Mouse (Mus musculus) embryo, embryonic 9.5 days (tissue): ENCODE data around the gene Nhlrc3.

Source experiments
- DNase-seq: peaks from one replicate; pipeline ENCODE4 v3.0.0-alpha.2; 2017; ENCODE audit errors: extremely low spot score

Nhlrc3 gene

DNA sequence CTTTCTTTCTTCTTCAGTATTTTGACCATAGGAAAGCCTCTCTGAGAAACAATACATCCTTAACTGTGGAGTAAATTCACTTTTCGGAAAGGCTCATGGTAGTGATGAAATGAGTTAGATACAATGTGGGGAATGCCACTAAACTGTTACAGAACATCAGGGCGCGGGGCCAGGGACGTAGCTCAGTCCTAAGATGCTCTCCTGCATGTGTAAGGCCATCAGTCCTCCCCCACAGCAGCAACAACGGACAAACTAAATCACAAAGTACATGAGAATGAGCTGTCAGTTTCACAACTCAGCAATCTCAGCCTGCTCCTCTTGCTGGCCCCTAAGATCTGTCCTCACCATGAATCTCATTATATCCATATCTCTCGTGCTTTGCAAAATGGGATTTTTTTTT is 8.6 kb downstream of the Nhlrc3 start:
- no peak for DNase-seq

DNA sequence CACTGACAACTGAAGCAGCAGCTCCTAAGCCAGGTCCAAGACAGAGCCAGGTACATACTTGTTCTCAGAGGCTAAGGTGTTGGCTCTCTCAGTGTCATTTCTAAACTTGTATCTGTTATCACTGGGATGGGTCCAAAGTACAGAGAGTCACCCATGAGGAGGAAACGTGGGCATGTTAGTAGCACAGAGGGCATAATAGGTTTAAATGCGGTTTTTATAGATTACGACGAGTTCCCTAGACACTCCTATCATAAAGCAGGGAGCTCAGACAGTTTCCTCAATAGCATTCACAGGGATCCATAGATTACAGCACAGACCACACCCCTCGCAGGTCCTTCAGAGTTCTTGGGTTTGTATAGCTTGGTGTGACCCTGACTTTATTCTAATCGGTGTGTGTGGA is 9.1 kb downstream of the Nhlrc3 start:
- no peak for DNase-seq

DNA sequence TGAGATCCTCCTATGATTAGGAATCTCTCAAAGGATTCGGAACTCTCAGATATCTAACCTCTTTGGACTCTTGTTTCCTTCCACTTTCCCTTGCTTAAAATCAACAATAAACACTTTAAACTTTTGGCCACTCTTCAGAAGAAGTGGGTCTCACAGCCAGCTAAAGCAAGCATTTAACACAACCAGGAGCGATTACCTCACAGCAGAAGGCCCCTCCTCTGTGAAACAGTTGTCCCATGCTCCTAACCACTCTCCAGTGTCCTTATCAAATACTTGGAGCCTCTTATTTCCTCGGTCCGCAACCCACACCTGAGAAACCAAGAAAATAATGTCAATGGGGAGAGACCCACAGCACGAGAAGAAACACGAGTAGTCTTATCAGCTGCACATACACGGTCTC is 9.8 kb downstream of the Nhlrc3 start:
- DNase-seq: no peak

DNA sequence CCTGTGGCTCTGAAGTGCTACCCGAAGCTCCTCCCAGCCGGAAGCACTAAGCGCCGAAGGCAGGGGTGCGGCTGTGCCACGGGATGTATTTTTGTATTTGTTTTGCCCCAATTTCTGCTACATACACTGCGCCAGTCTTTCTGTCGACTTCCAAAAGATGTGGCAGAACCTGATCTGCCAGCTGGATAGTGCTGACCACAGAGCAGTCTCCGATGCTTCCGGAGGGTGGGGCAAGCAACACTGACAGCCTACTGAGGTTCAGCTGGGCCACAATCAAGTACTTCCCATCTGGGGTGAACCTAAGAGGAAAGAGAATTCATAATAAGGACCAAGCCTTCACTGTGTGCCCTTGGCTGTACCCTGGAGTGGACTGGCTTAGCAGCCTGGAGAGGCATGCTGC is 10.8 kb downstream of the Nhlrc3 start:
- DNase-seq: no peak

DNA sequence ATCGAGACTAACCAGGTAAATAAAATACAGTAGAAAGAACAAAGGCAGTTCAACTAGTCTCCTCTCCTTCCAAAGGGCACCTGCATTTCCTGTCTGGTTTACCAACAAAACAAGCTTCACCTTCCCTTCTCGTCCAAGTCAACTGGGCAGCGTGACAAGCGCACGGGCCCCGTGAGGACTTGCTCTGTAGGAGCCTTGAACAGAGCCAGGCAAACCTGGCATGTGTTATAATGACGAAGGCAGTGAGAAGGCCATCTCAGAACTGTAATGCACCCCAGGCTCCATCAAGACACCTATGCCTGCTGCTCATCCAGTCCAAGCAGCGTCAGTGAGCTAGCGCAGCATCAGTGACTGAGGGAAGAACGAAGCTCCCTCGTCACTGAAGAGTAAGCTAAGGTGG is 12.5 kb downstream of the Nhlrc3 start:
- no peak for DNase-seq

DNA sequence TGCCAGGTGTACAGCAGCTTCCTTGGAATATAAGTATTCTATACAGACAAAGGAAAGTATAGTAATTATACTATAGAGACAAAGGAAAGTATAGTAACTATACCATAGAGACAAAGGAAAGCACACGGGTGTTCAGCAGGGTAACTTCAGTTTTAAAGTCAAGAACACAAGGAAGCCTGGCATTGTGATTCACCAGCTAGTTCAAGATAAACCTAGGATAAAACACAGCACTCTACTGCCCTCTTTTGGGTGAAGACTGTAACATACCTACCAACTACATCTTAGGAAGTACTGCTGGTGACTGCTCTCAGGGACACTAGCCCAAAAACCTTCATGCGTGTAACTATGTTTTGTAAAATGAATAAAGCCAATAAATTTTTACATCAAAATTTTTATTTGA is 14.9 kb downstream of the Nhlrc3 start:
- peak; percentile 70 for DNase-seq

DNA sequence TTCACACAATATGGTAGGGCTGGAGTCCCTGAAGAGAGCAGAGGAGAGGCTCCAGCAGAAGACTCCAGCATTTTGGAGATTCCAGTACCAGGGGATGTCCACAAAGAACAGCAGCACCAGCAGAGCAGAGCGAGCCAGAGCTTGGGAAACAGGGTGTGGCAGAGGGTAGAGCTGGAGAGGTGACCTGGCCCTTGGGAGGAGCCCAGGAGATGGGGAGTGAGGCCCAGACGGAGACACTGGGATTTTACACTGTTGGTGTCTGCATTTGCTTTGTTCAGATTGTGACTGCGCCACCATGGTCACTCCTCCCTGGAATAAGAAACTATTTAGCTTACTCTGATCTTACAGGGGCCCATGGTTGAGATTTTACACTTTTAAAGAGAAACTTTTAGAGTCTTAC is 16.3 kb downstream of the Nhlrc3 start:
- no peak for DNase-seq

DNA sequence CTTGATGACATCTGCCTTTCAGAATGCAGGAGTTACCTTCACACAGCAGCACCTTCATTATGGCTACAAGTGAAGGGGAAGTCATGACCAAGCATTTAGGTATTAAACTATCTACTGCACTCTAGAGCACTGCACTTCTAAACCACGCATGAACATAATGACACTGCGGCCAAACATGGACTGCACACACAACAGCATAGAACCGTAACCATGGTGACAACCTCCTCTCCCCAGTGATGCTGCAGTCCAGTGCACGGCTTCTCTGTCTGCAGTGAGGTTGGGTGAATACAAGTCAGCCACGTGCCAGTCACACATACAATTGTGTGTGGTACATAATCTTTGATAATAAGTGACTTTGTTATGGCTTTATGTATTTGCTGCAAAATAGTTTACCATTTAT is 17.6 kb downstream of the Nhlrc3 start:
- no peak for DNase-seq

DNA sequence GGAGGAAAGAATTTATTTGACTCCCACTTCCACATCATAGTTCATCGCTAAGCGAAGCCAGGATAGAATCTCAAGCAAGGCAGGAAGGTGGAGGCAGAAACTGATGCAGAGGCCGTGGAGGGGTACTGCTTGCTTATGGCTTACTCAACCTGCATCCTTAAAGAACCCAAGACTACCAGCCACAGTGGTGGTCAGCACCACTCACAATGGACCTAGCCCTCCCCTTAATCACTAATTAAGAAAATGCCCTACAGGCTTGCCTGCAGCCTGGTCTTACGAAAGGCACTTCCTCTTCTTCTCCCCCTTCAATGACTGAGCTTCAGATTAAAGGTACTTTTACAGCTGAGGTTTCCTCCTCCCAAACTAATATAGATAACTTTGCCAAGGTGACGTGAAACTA is 26.6 kb downstream of the Nhlrc3 start:
- DNase-seq: no peak

DNA sequence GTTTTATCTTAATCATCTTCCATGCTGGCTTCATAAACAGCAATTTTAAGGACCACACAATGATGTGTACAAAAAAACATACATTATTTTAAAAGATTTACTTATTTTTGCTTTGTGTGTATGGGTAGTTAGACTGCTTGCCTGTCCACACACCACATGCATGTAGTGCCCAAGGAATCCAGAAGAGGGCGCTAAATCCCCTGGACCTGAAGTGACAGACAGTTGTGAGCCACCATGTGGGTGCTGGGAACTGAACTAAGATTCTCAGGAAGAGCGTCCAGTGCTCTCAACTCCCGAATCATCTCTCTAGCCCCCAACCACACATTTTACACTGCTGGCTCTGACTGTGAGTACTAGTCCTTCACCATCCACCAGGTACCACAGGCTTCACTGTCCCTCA is 28.5 kb downstream of the Nhlrc3 start:
- DNase-seq: no peak

DNA sequence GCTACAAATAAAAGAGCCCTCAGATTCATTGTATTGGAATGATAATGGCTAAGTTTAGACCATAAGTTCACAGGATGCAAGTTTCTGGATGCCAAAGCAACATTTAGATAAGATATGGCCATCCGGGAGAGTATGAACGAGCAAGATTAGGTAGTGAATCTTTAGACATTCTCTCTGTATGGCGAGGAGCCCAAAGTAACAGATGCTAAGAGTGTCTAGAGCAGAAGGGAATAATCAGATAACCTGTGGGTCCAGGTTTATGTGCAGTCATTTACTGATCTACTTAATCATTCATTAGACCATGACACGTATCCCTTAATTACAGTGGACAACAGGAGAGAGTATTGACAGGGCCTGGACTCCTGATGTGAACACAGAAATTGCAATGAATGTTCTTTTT is 39.6 kb downstream of the Nhlrc3 start:
- no peak for DNase-seq

DNA sequence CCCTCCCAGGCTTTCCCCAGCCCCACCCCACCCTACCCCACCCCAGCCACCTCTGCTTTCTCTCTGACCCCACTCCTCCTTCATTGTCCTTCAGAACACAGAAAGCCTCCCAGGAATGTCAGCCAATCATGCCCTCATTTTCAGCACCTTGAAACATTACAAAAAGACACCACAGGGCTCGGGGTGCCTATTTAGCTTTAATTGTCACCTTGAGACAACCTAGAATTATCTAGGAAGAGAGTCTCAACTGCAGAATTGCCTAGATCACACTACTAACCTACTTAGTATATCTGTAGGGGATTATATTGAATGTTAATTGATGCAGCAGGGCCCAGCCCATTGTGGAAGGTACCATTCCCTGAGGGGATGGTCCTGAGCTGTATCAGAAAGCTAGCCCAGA is 40.4 kb downstream of the Nhlrc3 start:
- no peak for DNase-seq

DNA sequence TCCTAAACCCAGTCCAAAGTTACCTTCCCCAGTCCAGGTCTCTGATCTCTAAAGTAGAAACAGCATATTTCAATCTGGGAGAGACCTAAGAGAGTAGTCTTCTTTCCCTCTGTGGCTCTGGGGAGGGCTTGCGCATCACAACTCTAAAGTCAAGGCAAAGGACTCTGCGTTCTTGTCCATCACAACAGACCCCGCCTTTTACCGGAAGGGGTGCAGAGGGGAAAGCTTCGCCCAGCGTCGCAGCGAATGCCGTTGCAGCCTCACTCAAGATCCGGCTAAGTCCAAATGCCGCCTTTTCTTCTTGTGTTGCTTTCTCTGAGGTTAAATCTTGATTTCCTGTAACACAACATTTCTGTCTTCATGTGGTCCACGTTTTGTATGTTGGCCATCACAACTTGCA is 41.5 kb downstream of the Nhlrc3 start:
- no peak for DNase-seq

DNA sequence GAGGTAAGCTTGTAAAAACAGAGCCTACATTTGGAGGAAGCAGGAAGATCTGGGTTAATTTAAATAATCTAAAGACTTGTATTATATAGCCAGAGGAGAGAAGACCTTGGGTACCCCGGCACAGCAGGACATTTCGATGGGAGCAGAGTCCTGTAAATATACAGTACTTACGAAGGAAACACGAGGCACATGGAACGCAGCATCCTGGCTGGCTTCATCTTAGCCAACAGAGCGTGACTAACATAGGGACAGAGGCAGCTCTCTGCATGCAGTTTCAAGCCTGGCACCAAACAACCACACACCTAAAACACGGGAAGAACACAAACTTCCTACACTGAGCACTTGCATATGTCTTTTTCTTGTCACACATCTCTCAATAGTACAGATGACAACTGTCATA is 45.4 kb downstream of the Nhlrc3 start:
- DNase-seq: no peak

DNA sequence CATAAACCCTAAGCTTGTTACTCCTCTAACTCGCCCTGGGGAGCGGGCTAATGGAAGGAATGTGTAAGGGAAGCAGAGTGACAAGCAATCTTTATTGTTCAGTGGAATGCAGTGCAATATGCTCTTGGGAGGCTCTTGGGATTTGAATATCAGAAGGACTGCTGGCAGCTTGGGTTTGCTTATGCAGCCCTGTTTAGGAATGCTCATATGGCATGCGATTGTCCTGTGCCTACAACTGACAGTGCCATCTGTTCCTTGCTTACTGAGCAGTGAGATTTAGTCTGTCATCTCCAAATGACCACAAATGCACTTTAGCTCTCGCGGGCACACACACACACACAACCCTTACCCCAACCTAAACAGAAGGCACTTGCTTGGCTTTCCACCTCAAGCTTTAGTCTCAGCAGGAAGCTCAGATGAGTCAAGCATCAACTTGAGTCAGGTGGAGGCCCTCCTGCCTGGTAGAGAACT is 47.1 kb downstream of the Nhlrc3 start:
- DNase-seq: no peak

DNA sequence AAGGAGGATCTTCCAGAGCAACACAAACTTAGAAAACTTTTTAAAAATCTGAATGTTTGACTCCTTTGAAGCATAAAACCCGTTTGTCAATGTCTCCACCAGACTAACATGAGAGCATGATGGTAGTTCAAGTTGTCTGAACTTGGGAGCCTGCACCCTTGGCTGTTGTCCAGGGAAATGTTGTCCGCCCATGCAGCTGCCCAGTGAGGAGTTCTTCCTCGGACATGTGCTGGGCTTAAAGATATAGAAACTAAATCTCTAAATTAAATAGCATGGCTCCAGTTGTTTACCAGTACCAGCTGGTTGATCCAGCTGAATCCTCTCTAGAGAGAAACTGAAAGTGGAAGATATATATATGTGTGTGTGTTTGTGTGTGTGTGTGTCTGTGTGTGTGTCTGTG is 49.2 kb downstream of the Nhlrc3 start:
- DNase-seq: no peak

DNA sequence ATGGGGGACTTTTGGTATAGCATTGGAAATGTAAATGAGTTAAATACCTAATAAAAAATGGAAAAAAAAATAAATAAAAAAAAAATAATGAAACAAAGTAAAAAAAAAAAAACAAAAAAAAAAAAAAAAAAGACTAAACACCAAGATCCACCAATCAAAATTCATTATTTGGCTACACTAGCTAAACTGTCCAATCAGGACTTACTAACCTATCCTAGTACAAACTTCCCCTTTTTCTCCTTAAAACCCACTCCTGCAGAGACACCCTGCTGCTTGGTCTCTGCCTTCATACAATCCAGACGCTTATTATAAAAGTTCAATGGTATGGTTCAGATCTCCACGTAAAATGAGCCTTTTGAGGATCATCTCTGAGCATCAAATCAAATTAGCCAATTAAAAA is 49.7 kb downstream of the Nhlrc3 start:
- DNase-seq: no peak

DNA sequence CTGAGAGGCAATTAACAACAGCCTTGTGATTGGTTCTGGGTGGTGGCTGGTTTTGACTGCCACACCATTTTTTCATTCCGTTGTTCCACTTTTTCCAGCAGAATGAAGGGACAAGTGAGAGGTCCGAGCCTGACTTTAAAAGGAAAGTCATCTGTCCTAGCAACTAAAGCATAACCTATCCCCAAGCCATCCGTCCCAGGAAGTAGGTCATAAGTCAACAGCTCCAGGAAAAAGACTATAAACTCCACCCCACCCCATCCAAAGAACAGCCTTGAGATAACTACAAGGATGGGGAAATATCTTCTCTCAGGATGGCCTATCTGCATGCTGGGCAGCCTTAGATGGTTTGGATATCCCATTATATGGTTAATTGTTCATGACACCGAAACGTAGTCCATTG is 50.9 kb downstream of the Nhlrc3 start:
- DNase-seq: no peak

DNA sequence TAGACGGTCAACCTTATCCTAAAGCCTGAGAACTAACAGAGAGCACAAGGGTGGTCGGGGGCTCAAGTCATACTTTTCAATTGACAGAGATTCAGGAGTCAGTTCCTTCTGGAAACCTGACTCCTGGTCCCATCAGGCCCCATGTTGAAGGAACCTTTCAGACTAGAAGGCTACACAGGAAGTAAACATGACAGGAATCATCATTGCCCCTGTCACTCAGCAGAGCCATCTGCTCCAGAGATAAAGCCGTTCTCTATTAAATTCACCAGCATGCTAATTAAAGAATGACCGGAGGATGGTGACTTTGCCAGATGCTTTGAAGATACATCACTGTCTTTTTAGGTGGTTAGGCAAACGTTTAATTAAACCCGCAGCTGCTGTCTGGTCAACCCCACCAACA is 53.1 kb downstream of the Nhlrc3 start:
- DNase-seq: no peak

DNA sequence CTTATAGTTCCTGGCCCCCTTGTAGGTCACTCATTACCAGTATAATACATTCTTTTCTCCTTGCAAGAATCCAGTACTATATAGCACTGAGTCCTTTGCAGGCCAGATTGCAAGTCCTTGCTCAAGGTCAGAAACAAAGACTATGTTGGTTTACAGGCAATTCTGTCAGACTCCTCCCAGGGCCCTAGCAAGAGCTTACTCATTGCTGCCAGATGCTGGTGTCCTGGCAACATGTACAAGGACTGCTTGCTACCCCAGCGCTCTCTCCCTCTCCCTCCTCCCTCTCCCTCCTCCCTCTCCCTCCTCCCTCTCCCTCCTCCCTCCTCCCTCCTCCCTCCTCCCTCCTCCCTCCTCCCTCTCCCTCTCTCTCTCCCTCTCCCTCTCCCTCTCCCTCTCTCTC is 56.0 kb downstream of the Nhlrc3 start:
- no peak for DNase-seq
